In genomic region chr4:130360238-130360590, GRCm38 (mm10) we compare ENCODE assay signal across 8 mouse cellular contexts. TPM values are rescaled to one million over a fixed set of nuclear protein-coding genes. Genes with fewer than 3 reads are reported as not detected.
DNase-seq lines count a peak whose midpoint lies in the region; ATAC-seq and TF ChIP-seq lines count a peak whose summit lies in the region.

No protein-coding gene starts in this region.

- H3K4me1 ChIP-seq in embryonic facial prominence, embryonic 10.5 days, result peaks cover 22% of the 10 kb centered on the region
- H3K4me1 ChIP-seq in hindbrain, embryonic 16.5 days (ENCODE audit: control insufficient read depth, insufficient read depth, low read depth, low read length), result peaks cover 17% of the 10 kb centered on the region
- peaks cover 12% of the 10 kb centered on the region; the same call in 1 of the 2 replicates for H3K4me1 ChIP-seq in midbrain, postnatal 0 days (ENCODE audit: insufficient read depth, low read length)

- intact Hi-C loops in left cerebral cortex, adult 2 months (cut with DNase I), result no loop called here
- intact Hi-C loops in left cerebral cortex, postnatal 10 days (cut with DNase I), result no loop called here

- peaks cover 54% of the 10 kb centered on the region for H3K36me3 ChIP-seq in embryonic facial prominence, embryonic 10.5 days (replicated peaks)
- peaks cover 10% of the 10 kb centered on the region for H3K36me3 ChIP-seq in hindbrain, embryonic 16.5 days (ENCODE audit: control insufficient read depth, insufficient read depth, low read length)
- H3K36me3 ChIP-seq in midbrain, postnatal 0 days (ENCODE audit: insufficient read depth, low read length), result peaks cover 12% of the 10 kb centered on the region

- ATAC-seq in hindbrain, embryonic 16.5 days, result no peak; the same call in 1 of the 2 replicates
- ATAC-seq in midbrain, postnatal 0 days (ENCODE audit: low FRiP score), result no peak

- H3K27me3 ChIP-seq in embryonic facial prominence, embryonic 10.5 days (replicated peaks; ENCODE audit: low read depth, poor library complexity, severe bottlenecking), result no peaks in the 10 kb centered on the region
- H3K27me3 ChIP-seq in hindbrain, embryonic 16.5 days (replicated peaks; ENCODE audit: control insufficient read depth, insufficient read depth, low read length), result no peaks in the 10 kb centered on the region
- no peaks in the 10 kb centered on the region for H3K27me3 ChIP-seq in midbrain, postnatal 0 days (ENCODE audit: insufficient read depth, low read length)

- H3K27ac ChIP-seq in left cerebral cortex, adult 2 months, result peak overlapping the region; percentile 87
- peak overlapping the region; percentile 93 for H3K27ac ChIP-seq in embryonic facial prominence, embryonic 10.5 days (replicated peaks)
- H3K27ac ChIP-seq in hindbrain, embryonic 16.5 days (ENCODE audit: low read depth, low read length), result peak overlapping the region; percentile 90
- H3K27ac ChIP-seq in midbrain, postnatal 0 days (ENCODE audit: low read depth, low read length), result peak overlapping the region; percentile 86

- H3K9me3 ChIP-seq in embryonic facial prominence, embryonic 10.5 days, result 0 out of 2 replicates have a peak, but pooled peaks cover 3% of the 10 kb centered on the region
- no peaks in the 10 kb centered on the region for H3K9me3 ChIP-seq in hindbrain, embryonic 16.5 days (ENCODE audit: control insufficient read depth, low read length)
- no peaks in the 10 kb centered on the region for H3K9me3 ChIP-seq in midbrain, postnatal 0 days (ENCODE audit: low read length)

- TF ChIP-seq CTCF in left cerebral cortex, adult 2 months (IDR thresholded peaks at IDR 0.05), result no peak
- no peak for TF ChIP-seq CTCF in midbrain, postnatal 0 days (IDR thresholded peaks at IDR 0.05)

- no peak for DNase-seq in left cerebral cortex, adult 2 months (ENCODE audit: extremely low spot score in 1 of 2, low spot score in 2 of 2)
- no peak for DNase-seq in left cerebral cortex, postnatal 10 days (ENCODE audit: extremely low spot score in 1 of 2, low spot score in 2 of 2)
- DNase-seq in embryonic facial prominence, embryonic 10.5 days (ENCODE audit: low spot score), result no peak
- no peak for DNase-seq in midbrain, postnatal 0 days (ENCODE audit: low spot score)
- no peak for DNase-seq in ovary, postnatal 10 days (ENCODE audit: low spot score)
- DNase-seq in adrenal gland, postnatal 4 days (ENCODE audit: low spot score in 2 of 2), result no peak
- DNase-seq in adrenal gland, adult 8-10 months, result no peak

- under 1% methylated on average over 19 of the region's 19 CpGs for WGBS in embryonic facial prominence, embryonic 10.5 days
- 0% methylated on average over 19 of the region's 19 CpGs for WGBS in hindbrain, embryonic 16.5 days
- 0% methylated on average over 19 of the region's 19 CpGs for WGBS in midbrain, postnatal 0 days

- H3K4me3 ChIP-seq in left cerebral cortex, adult 2 months, result peak overlapping the region; percentile 93
- H3K4me3 ChIP-seq in embryonic facial prominence, embryonic 10.5 days, result peak overlapping the region; percentile 99
- H3K4me3 ChIP-seq in hindbrain, embryonic 16.5 days (ENCODE audit: low read length), result peak overlapping the region; percentile 92
- peak overlapping the region; percentile 62 for H3K4me3 ChIP-seq in midbrain, postnatal 0 days (ENCODE audit: low read depth, low read length)

- H3K9ac ChIP-seq in hindbrain, embryonic 16.5 days (ENCODE audit: low read depth, low read length), result peak overlapping the region; percentile 92
- peak overlapping the region; percentile 73 for H3K9ac ChIP-seq in midbrain, postnatal 0 days (replicated peaks; ENCODE audit: low read length, poor library complexity, severe bottlenecking)

- peak overlapping the region; percentile 80 for H3K4me2 ChIP-seq in hindbrain, embryonic 16.5 days (ENCODE audit: low read length)
- H3K4me2 ChIP-seq in midbrain, postnatal 0 days (ENCODE audit: low read depth, low read length, poor library complexity, severe bottlenecking), result peak overlapping the region; percentile 67

RNA-seq across cellular contexts. Expression of gene Snrnp40, which starts 0.3 kb away (rescaled TPM):
- 10 to 100 TPM; 24.2 to 25.4 TPM for total RNA-seq in left cerebral cortex, adult 2 months (2021)
- total RNA-seq in left cerebral cortex, postnatal 10 days (2021), result 10 to 100 TPM; 30.2 to 34.4 TPM
- 220 and 225 TPM in 2 replicates for polyA plus RNA-seq in embryonic facial prominence, embryonic 10.5 days (2016; fragmentation: Nextera tagmentation; extraction: Ambion mirVana)
- 81.1 and 90.0 TPM in 2 replicates for polyA plus RNA-seq in hindbrain, embryonic 16.5 days (2015; fragmentation: Nextera tagmentation; extraction: Ambion mirVana)
- total RNA-seq in midbrain, postnatal 0 days (2014; rRNA removed), result 57.6 and 70.2 TPM in 2 replicates
- 75.5 and 76.8 TPM in 2 replicates for polyA plus RNA-seq in midbrain, postnatal 0 days (2015; fragmentation: Nextera tagmentation; extraction: Ambion mirVana)
- 10 to 100 TPM; 56.5 to 61.0 TPM for total RNA-seq in adrenal gland, postnatal 4 days (2021)
- total RNA-seq in adrenal gland, adult 8-10 months (2022), result 10 to 100 TPM; 35.7 to 41.7 (median 37.4) TPM

RNA-seq across cellular contexts. Expression of gene Zcchc17, which starts 0.5 kb away (rescaled TPM):
- total RNA-seq in left cerebral cortex, adult 2 months (2021), result 10 to 100 TPM; 64.0 to 64.2 TPM
- total RNA-seq in left cerebral cortex, postnatal 10 days (2021), result 10 to 100 TPM; 49.0 to 54.6 TPM
- polyA plus RNA-seq in embryonic facial prominence, embryonic 10.5 days (2016; fragmentation: Nextera tagmentation; extraction: Ambion mirVana), result 70.9 and 73.3 TPM in 2 replicates
- 81.0 and 85.4 TPM in 2 replicates for polyA plus RNA-seq in hindbrain, embryonic 16.5 days (2015; fragmentation: Nextera tagmentation; extraction: Ambion mirVana)
- 27.7 and 38.3 TPM in 2 replicates for total RNA-seq in midbrain, postnatal 0 days (2014; rRNA removed)
- polyA plus RNA-seq in midbrain, postnatal 0 days (2015; fragmentation: Nextera tagmentation; extraction: Ambion mirVana), result 102 TPM in 2 replicates
- total RNA-seq in adrenal gland, postnatal 4 days (2021), result 10 to 100 TPM; 32.3 to 34.9 TPM
- 10 to 100 TPM; 40.8 to 55.8 (median 48.3) TPM for total RNA-seq in adrenal gland, adult 8-10 months (2022)

RNA-seq across cellular contexts. Expression of gene Gm10570, which starts 51.7 kb away (rescaled TPM):
- 1 to 10 TPM; 1.0 to 2.3 TPM for total RNA-seq in left cerebral cortex, adult 2 months (2021)
- total RNA-seq in left cerebral cortex, postnatal 10 days (2021), result 1 to 10 TPM in 1 of 2 experiments, not detected in 1; 1.8 TPM
- 0.77 TPM in 1 of 2 replicates, not detected in the other for polyA plus RNA-seq in embryonic facial prominence, embryonic 10.5 days (2016; fragmentation: Nextera tagmentation; extraction: Ambion mirVana)
- 1.2 and 1.8 TPM in 2 replicates for polyA plus RNA-seq in hindbrain, embryonic 16.5 days (2015; fragmentation: Nextera tagmentation; extraction: Ambion mirVana)
- 2.1 TPM in 1 of 2 replicates, not detected in the other for total RNA-seq in midbrain, postnatal 0 days (2014; rRNA removed)
- polyA plus RNA-seq in midbrain, postnatal 0 days (2015; fragmentation: Nextera tagmentation; extraction: Ambion mirVana), result 1.5 and 1.9 TPM in 2 replicates
- not detected for total RNA-seq in adrenal gland, postnatal 4 days (2021)
- under 1 TPM in 1 of 4 experiments, not detected in 3; 0.86 TPM for total RNA-seq in adrenal gland, adult 8-10 months (2022)

RNA-seq across cellular contexts. Expression of gene Fabp3, which starts 51.8 kb away (rescaled TPM):
- 100 to 1,000 TPM; 124 to 126 TPM for total RNA-seq in left cerebral cortex, adult 2 months (2021)
- total RNA-seq in left cerebral cortex, postnatal 10 days (2021), result 100 to 1,000 TPM; 218 to 234 TPM
- 15.6 and 16.2 TPM in 2 replicates for polyA plus RNA-seq in embryonic facial prominence, embryonic 10.5 days (2016; fragmentation: Nextera tagmentation; extraction: Ambion mirVana)
- polyA plus RNA-seq in hindbrain, embryonic 16.5 days (2015; fragmentation: Nextera tagmentation; extraction: Ambion mirVana), result 291 and 339 TPM in 2 replicates
- total RNA-seq in midbrain, postnatal 0 days (2014; rRNA removed), result 143 and 179 TPM in 2 replicates
- 394 and 409 TPM in 2 replicates for polyA plus RNA-seq in midbrain, postnatal 0 days (2015; fragmentation: Nextera tagmentation; extraction: Ambion mirVana)
- total RNA-seq in adrenal gland, postnatal 4 days (2021), result 10 to 100 TPM; 27.0 to 37.9 TPM
- total RNA-seq in adrenal gland, adult 8-10 months (2022), result 10 to 100 TPM in 3 of 4 experiments, 1 to 10 TPM in 1; 10.0 to 66.6 (median 44.7) TPM
